ENCODE assay signal across 20 mouse cellular contexts in genomic region chr6:41202882-41203281, GRCm38 (mm10).
"Had no signal": no experiment of that assay in that cellular context is flagged by ENCODE, and none has a peak within 500 bp of the region (broad histone marks: within the 10 kb centered on the region; RNA-seq: fewer than 3 reads in every experiment).

No protein-coding gene starts in this region.

- ATAC-seq: liver, postnatal 0 days; lung, postnatal 0 days had no signal

- DNase-seq: liver, postnatal 0 days; lung, adult 2 months; lung, postnatal 14 days; lung, postnatal 36 days; midbrain, embryonic 14.5 days; retina, postnatal 1 day; right cerebral cortex, adult 18-20 months; right cerebral cortex, postnatal 25 days; thymus, adult 2 months; thymus, postnatal 36 days had no signal

- H3K27me3 ChIP-seq: liver, embryonic 15.5 days; lung, embryonic 15.5 days; megakaryocyte, embryonic 14.5 days; neural tube, embryonic 13.5 days; neural tube, embryonic 15.5 days; stomach, embryonic 15.5 days had no signal

- H3K4me3 ChIP-seq: liver, embryonic 15.5 days; lung, embryonic 15.5 days; megakaryocyte, embryonic 14.5 days; neural tube, embryonic 13.5 days; neural tube, embryonic 15.5 days; stomach, embryonic 15.5 days had no signal

- H3K4me2 ChIP-seq: liver, embryonic 15.5 days; lung, embryonic 15.5 days; midbrain, embryonic 11.5 days; neural tube, embryonic 13.5 days; neural tube, embryonic 15.5 days; stomach, embryonic 15.5 days had no signal

- H3K9ac ChIP-seq: liver, embryonic 15.5 days; liver, postnatal 0 days; lung, embryonic 15.5 days; neural tube, embryonic 13.5 days; neural tube, embryonic 15.5 days; stomach, embryonic 15.5 days had no signal

- H3K9me3 ChIP-seq: liver, embryonic 15.5 days; lung, embryonic 15.5 days; megakaryocyte, embryonic 14.5 days; neural tube, embryonic 13.5 days; neural tube, embryonic 15.5 days; stomach, embryonic 15.5 days had no signal

- H3K4me1 ChIP-seq: liver, embryonic 15.5 days; lung, embryonic 15.5 days; neural tube, embryonic 13.5 days; neural tube, embryonic 15.5 days; stomach, embryonic 15.5 days had no signal

- H3K27ac ChIP-seq: liver, embryonic 15.5 days; lung, embryonic 15.5 days; macrophage; neural tube, embryonic 13.5 days; neural tube, embryonic 15.5 days; stomach, embryonic 15.5 days; stomach, postnatal 0 days had no signal

- H3K36me3 ChIP-seq: liver, embryonic 15.5 days; lung, embryonic 15.5 days; neural tube, embryonic 13.5 days; neural tube, embryonic 15.5 days; stomach, embryonic 15.5 days had no signal
